Mouse (Mus musculus) myocyte (in vitro differentiated cells): ENCODE results near the gene Tm2d1. TPM values are rescaled to one million over a fixed set of nuclear protein-coding genes. Genes with fewer than 3 reads are reported as not detected.
A peak's percentile ranks its signal among the peaks of the same experiment; 100 is the strongest.
"Not testable (repeated sequence)": the region's sequence is repeated elsewhere in the genome, so short reads cannot be mapped to it uniquely, and the experiment has no call there.

Source experiments
- H3K27me3 ChIP-seq: one replicate; pipeline ENCODE4 v1.6.1; 2011; ENCODE audit not compliant: control insufficient read depth, insufficient read depth, insufficient read length
- H3K36me3 ChIP-seq: one replicate; pipeline ENCODE4 v1.6.1; 2011; ENCODE audit not compliant: control insufficient read depth, insufficient read depth
- H3K4me2 ChIP-seq: one replicate; pipeline ENCODE4 v1.6.1; 2011; ENCODE audit warnings: low read depth, control low read depth
- H3K4me3 ChIP-seq: one replicate; pipeline ENCODE4 v1.5.1; 2011; ENCODE audit warnings: mild to moderate bottlenecking, control low read depth, moderate library complexity
- H3K79me2 ChIP-seq: one replicate; pipeline ENCODE4 v1.6.1; 2011; ENCODE audit not compliant: control insufficient read depth, insufficient read depth
- H3ac ChIP-seq: one replicate; pipeline ENCODE4 v1.6.1; 2011; ENCODE audit not compliant: control insufficient read depth, insufficient read length
- CEBPB ChIP-seq: IDR thresholded peaks from 2 replicates; pipeline ENCODE4 v1.6.1; 2011; ENCODE audit warnings: mild to moderate bottlenecking, moderate library complexity; ENCODE audit not compliant: poor library complexity, insufficient read depth, severe bottlenecking
- E2F4 ChIP-seq: IDR thresholded peaks from one replicate; pipeline ENCODE4 v1.6.1; 2011; ENCODE audit warnings: mild to moderate bottlenecking, control low read depth, moderate library complexity; ENCODE audit not compliant: insufficient read depth
- MAX ChIP-seq: IDR thresholded peaks from one replicate; pipeline ENCODE4 v1.6.1; 2011; ENCODE audit warnings: low read depth, mild to moderate bottlenecking, control low read depth
- MYOD1 ChIP-seq, 3 experiments: IDR thresholded peaks; one replicate each; pipeline ENCODE4 v1.6.1; 2011; ENCODE audit warnings: control low read depth in 2 of 3, low read depth in 2 of 3, mild to moderate bottlenecking in 2 of 3, moderate library complexity in 1 of 3; ENCODE audit not compliant: insufficient read length in 2 of 3, control insufficient read depth in 1 of 3
- MYOG ChIP-seq, 3 experiments: IDR thresholded peaks; one replicate each; pipeline ENCODE4 v1.6.1; 2011; ENCODE audit warnings: control low read depth in 2 of 3, low read depth in 2 of 3, mild to moderate bottlenecking in 2 of 3; ENCODE audit not compliant: insufficient read length in 2 of 3, control insufficient read depth in 1 of 3, insufficient read depth in 1 of 3
- POLR2A ChIP-seq: IDR thresholded peaks from one replicate; pipeline ENCODE4 v1.6.1; 2011; ENCODE audit warnings: low read depth, mild to moderate bottlenecking, control low read depth, moderate library complexity; ENCODE audit not compliant: insufficient read length
- POLR2AphosphoS2 ChIP-seq: IDR thresholded peaks from one replicate; pipeline ENCODE4 v1.6.1; 2011; ENCODE audit warnings: low read depth, control low read depth; ENCODE audit not compliant: insufficient read length
- REST ChIP-seq: IDR thresholded peaks from one replicate; pipeline ENCODE4 v1.6.1; 2011; ENCODE audit warnings: mild to moderate bottlenecking, control low read depth, moderate library complexity; ENCODE audit not compliant: insufficient read depth, insufficient read length
- SRF ChIP-seq: IDR thresholded peaks from one replicate; pipeline ENCODE4 v1.6.1; 2011; ENCODE audit warnings: low read depth; ENCODE audit not compliant: control insufficient read depth, insufficient read length
- TCF12 ChIP-seq: IDR thresholded peaks from one replicate; pipeline ENCODE4 v1.6.1; 2011; ENCODE audit warnings: mild to moderate bottlenecking, control low read depth; ENCODE audit not compliant: poor library complexity, insufficient read depth, severe bottlenecking
- TCF3 ChIP-seq: IDR thresholded peaks from one replicate; pipeline ENCODE4 v1.6.1; 2011; ENCODE audit warnings: low read depth, control low read depth; ENCODE audit not compliant: insufficient read length
- USF1 ChIP-seq: IDR thresholded peaks from one replicate; pipeline ENCODE4 v1.6.1; 2011; ENCODE audit warnings: low read depth, mild to moderate bottlenecking, control low read depth, moderate library complexity
- polyA plus RNA-seq: library from polyadenylated mRNA; unstranded; fragments of >200 nt; fragmentation: generic; extraction: Trizol; gene quantifications from one replicate; pipeline ENCODE4 v1.2.1, GENCODE M21; 2012; ENCODE audit warnings: missing spikeins

Tm2d1 gene
- 41.0 TPM for polyA plus RNA-seq

DNA sequence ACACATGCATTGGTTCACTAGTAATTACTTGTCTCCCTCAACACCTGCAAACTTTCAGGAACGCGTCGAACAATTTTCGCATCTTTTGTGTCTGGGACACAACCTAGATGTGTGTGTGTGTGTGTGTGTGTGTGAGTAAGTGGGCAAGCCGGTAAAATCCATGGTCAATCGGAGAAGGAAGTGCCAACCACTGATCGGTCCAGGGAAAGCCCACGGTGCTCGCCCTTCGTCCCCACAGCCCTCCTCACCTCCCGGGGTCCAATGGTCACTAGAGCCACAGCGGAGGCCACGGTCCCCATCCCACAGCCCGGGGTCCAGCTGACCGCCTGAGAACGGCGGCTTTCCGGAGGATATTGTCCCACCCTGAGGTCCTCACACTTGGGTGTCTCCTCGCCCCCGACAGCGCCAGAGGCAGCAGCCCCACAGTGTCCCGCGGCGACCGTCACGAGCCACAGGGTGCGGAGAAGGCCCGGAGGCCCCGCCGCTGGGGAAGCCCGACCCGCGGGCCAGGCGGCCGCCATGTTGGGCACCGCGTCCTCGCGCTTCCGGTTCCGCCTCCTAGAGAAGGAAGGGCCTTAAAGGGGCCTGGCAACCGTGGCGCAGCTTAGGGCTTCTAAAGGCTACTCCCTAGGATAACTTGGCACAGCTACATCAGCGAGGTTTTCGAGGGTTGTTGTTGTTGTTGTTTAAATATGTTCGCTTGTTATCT lies at the start of gene Tm2d1:
Tm2d1 (minus strand) TSS at position 591 of the 709 bp plus-strand sequence.
- TF ChIP-seq POLR2AphosphoS2: peak; percentile 29
- TF ChIP-seq TCF3: no peak
- TF ChIP-seq SRF: peak; percentile 73
- peak; percentile 85 for TF ChIP-seq POLR2A
- Histone ChIP-seq H3K36me3 (no peaks in the 10 kb centered on the region), H3K79me2 (peaks cover 29% of the 10 kb centered on the region), H3K4me3 (peak within 1 kb of the TSS; percentile 71), H3ac (peak within 1 kb of the TSS; percentile 58), H3K27me3 (no peaks in the 10 kb centered on the region), H3K4me2 (peak within 1 kb of the TSS; percentile 81)

DNA sequence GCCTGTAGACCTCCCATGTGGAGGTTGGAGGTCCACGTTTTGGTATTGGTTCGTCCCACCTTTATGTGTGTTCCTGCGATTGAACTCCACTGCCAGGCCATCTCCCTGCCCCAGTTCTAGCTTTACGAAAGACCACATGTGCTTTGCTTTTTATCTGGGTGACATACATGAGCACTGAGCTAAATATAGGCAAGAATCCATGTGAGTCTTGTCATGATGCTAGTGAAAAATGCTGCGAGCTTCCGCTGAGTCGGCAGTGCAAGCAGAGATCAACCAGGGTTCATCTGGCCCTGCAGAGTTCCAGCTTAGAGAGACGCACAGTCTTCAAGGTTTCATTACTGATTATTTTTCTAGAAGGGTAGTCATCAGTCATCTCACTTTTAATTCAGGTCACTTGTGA lies 45.3 kb upstream of the Tm2d1 start:
- no peak overlapping the region for H3ac ChIP-seq
- H3K4me2 ChIP-seq: no peak overlapping the region
- no peaks in the 10 kb centered on the region for H3K27me3 ChIP-seq
- TF ChIP-seq E2F4: no peak
- no peak for TF ChIP-seq MYOD1 (IDR thresholded peaks at IDR 0.05; ENCODE audit: control insufficient read depth in 1 of 3, insufficient read length in 2 of 3, low read depth in 2 of 3)
- no peak for TF ChIP-seq TCF12
- no peak for TF ChIP-seq POLR2A
- no peak for TF ChIP-seq SRF
- TF ChIP-seq MAX: no peak
- no peak for TF ChIP-seq POLR2AphosphoS2
- TF ChIP-seq REST: no peak
- no peak for TF ChIP-seq MYOG (IDR thresholded peaks at IDR 0.05; ENCODE audit: control insufficient read depth in 1 of 3, insufficient read depth in 1 of 3, insufficient read length in 2 of 3, low read depth in 2 of 3)
- TF ChIP-seq CEBPB: no peak
- no peak for TF ChIP-seq TCF3
- no peak for TF ChIP-seq USF1
- no peaks in the 10 kb centered on the region for H3K36me3 ChIP-seq
- H3K79me2 ChIP-seq: no peaks in the 10 kb centered on the region
- H3K4me3 ChIP-seq: no peak overlapping the region

DNA sequence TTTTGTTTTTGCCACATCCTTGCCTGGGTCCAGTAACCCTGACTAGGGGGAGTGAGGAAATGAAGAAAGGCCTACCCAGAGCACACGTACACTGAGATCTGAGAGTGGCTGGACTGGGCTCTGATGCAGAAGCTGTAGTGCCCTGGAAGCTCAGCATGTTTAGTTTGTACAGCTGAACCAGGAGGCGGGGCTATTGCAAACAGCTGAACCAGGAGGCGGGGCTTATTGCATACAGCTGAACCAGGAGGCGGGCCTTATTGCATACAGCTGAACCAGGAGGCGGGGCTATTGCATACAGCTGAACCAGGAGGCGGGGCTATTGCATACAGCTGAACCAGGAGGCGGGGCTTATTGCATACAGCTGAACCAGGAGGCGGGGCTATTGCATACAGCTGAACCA lies 32.0 kb upstream of the Tm2d1 start:
- not testable (repeated sequence) for H3K36me3 ChIP-seq, H3K79me2 ChIP-seq, H3ac ChIP-seq, H3K27me3 ChIP-seq, H3K4me2 ChIP-seq, H3K4me3 ChIP-seq

DNA sequence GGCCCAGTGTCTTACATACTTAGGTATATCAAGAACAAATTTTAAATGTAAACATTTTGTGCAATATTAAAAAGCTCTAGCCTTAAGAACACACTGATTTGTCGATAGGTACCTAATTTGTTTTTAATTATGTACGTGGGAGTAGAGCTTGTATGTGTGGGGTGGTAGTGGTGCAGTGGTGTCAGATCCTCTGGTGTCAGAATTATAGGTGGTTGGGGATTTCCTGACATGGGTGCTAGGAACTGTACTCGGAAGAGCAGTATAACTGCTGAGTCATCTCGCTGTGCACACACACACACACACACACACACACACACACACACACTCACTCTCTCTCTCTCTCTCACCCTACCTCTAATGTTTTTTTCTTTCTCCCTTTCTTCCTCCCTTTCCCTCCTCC lies 25.3 kb upstream of the Tm2d1 start:
- no peak for TF ChIP-seq E2F4
- TF ChIP-seq USF1: no peak
- no peak for TF ChIP-seq MAX
- TF ChIP-seq POLR2A: no peak
- no peak for TF ChIP-seq TCF12
- TF ChIP-seq TCF3: no peak
- TF ChIP-seq MYOD1 (IDR thresholded peaks at IDR 0.05; ENCODE audit: control insufficient read depth in 1 of 3, insufficient read length in 2 of 3, low read depth in 2 of 3): no peak
- no peak for TF ChIP-seq POLR2AphosphoS2
- TF ChIP-seq CEBPB: no peak
- TF ChIP-seq REST: no peak
- TF ChIP-seq MYOG (IDR thresholded peaks at IDR 0.05; ENCODE audit: control insufficient read depth in 1 of 3, insufficient read depth in 1 of 3, insufficient read length in 2 of 3, low read depth in 2 of 3): no peak
- TF ChIP-seq SRF: no peak
- Histone ChIP-seq H3ac (no peak overlapping the region), H3K27me3 (no peaks in the 10 kb centered on the region), H3K4me3 (no peak overlapping the region), H3K4me2 (no peak overlapping the region), H3K79me2 (no peaks in the 10 kb centered on the region), H3K36me3 (no peaks in the 10 kb centered on the region)

DNA sequence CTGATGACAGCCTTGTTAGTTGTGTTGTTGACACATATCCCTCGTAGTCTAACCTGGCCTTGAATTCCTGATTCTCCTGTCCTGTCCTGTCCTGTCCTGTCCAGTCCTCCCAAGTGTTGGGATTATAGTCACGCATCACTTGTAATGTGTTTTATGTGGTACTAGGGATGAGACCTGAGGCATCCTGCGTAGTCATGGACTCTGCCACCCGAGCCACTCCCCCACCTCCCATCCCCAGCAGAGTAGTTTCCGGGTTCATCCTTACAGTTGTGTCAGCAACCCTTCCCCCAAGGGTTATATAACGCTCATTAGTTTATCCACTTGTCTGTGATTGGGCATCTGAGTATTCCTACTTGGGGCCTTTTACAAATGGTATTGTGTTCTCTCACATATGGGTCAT lies 21.3 kb upstream of the Tm2d1 start:
- no peak overlapping the region for H3K4me3 ChIP-seq
- H3K27me3 ChIP-seq: no peaks in the 10 kb centered on the region
- H3K36me3 ChIP-seq: no peaks in the 10 kb centered on the region
- TF ChIP-seq MYOD1 (IDR thresholded peaks at IDR 0.05; ENCODE audit: control insufficient read depth in 1 of 3, insufficient read length in 2 of 3, low read depth in 2 of 3) (no peak), TCF12 (no peak), REST (no peak), MYOG (IDR thresholded peaks at IDR 0.05; ENCODE audit: control insufficient read depth in 1 of 3, insufficient read depth in 1 of 3, insufficient read length in 2 of 3, low read depth in 2 of 3) (no peak), POLR2AphosphoS2 (no peak), MAX (no peak), CEBPB (no peak), TCF3 (no peak), USF1 (no peak), SRF (no peak), POLR2A (no peak), E2F4 (no peak)
- no peak overlapping the region for H3K4me2 ChIP-seq
- H3K79me2 ChIP-seq: no peaks in the 10 kb centered on the region
- no peak overlapping the region for H3ac ChIP-seq
